Comparison of ENCODE assay signal across 10 mouse cellular contexts in genomic region chr7:131644051-131644450, GRCm38 (mm10).
DNase-seq lines count a peak whose midpoint lies in the region; ATAC-seq lines count a peak whose summit lies in the region.
"Had no signal": no experiment of that assay in that cellular context is flagged by ENCODE, and none has a peak within 500 bp of the region (broad histone marks: within the 10 kb centered on the region; RNA-seq: fewer than 3 reads in every experiment).

No protein-coding gene starts in this region.

- ATAC-seq in heart, embryonic 14.5 days (ENCODE audit: insufficient number of reproducible peaks, insufficient read depth, low FRiP score, low read depth), result no peak
- ATAC-seq in embryonic facial prominence, embryonic 11.5 days (replicated peaks; ENCODE audit: insufficient number of reproducible peaks, low FRiP score, low TSS enrichment, low read depth), result no peak
- ATAC-seq in hindbrain, embryonic 14.5 days (ENCODE audit: low FRiP score), result no peak
- no peak for ATAC-seq in midbrain, embryonic 16.5 days
- ATAC-seq: liver, postnatal 0 days had no signal

- H3K4me2 ChIP-seq in heart, embryonic 14.5 days (ENCODE audit: low read length), result peak overlapping the region; percentile 27; the same call in 1 of the 2 replicates
- peak overlapping the region; percentile 7; the same call in 1 of the 2 replicates for H3K4me2 ChIP-seq in embryonic facial prominence, embryonic 11.5 days (ENCODE audit: low read depth, low read length)
- H3K4me2 ChIP-seq in hindbrain, embryonic 14.5 days (replicated peaks), result peak overlapping the region; percentile 38
- peak overlapping the region; percentile 49 for H3K4me2 ChIP-seq in midbrain, embryonic 16.5 days (ENCODE audit: low read length)

- no peaks in the 10 kb centered on the region for H3K36me3 ChIP-seq in heart, embryonic 14.5 days (ENCODE audit: control insufficient read depth, insufficient read depth, low read length)
- no peaks in the 10 kb centered on the region for H3K36me3 ChIP-seq in heart, embryonic 10.5 days
- H3K36me3 ChIP-seq in embryonic facial prominence, embryonic 11.5 days (replicated peaks; ENCODE audit: control insufficient read depth, insufficient read depth, low read depth, low read length), result no peaks in the 10 kb centered on the region
- no peaks in the 10 kb centered on the region for H3K36me3 ChIP-seq in hindbrain, embryonic 14.5 days (replicated peaks; ENCODE audit: control insufficient read depth, insufficient read depth)
- H3K36me3 ChIP-seq in midbrain, embryonic 16.5 days (ENCODE audit: control insufficient read depth, insufficient read depth, low read length), result no peaks in the 10 kb centered on the region

- peak overlapping the region in 1 of 2 experiments; percentile 2; a peak in 1 of 4 replicates for H3K4me3 ChIP-seq in heart, embryonic 14.5 days (ENCODE audit: control insufficient read depth in 1 of 2, insufficient read depth in 1 of 2, low read depth in 1 of 2, low read length in 2 of 2)
- H3K4me3 ChIP-seq in heart, embryonic 10.5 days, result no peak overlapping the region; the same call in 1 of the 2 replicates
- 0 out of 2 replicates have a peak overlapping the region, but pooled peaks have one; percentile 5 for H3K4me3 ChIP-seq in embryonic facial prominence, embryonic 11.5 days (ENCODE audit: low read depth, low read length)
- H3K4me3 ChIP-seq in hindbrain, embryonic 14.5 days (replicated peaks; ENCODE audit: low read length), result 0 out of 2 replicates have a peak overlapping the region, but pooled peaks have one; percentile 8
- H3K4me3 ChIP-seq in midbrain, embryonic 16.5 days (ENCODE audit: low read depth, low read length), result peak overlapping the region; percentile 11

- no peak overlapping the region for H3K27ac ChIP-seq in heart, embryonic 14.5 days (replicated peaks in 1 of 2; ENCODE audit: control insufficient read depth in 1 of 2, insufficient read depth in 1 of 2, low read depth in 2 of 2, low read length in 2 of 2)
- H3K27ac ChIP-seq in heart, embryonic 10.5 days, result no peak overlapping the region
- H3K27ac ChIP-seq in embryonic facial prominence, embryonic 11.5 days (replicated peaks; ENCODE audit: low read depth, low read length), result no peak overlapping the region
- H3K27ac ChIP-seq in hindbrain, embryonic 14.5 days, result no peak overlapping the region
- H3K27ac ChIP-seq in midbrain, embryonic 16.5 days (ENCODE audit: low read length), result no peak overlapping the region

- DNase-seq in heart, embryonic 10.5 days (ENCODE audit: low spot score), result no peak
- peak; percentile 22 for DNase-seq in embryonic facial prominence, embryonic 11.5 days (ENCODE audit: low spot score)
- DNase-seq in hindbrain, embryonic 14.5 days (ENCODE audit: low spot score), result peak; percentile 41
- DNase-seq in adrenal gland, postnatal 10 days, result no peak
- DNase-seq in left cerebral cortex, adult 11 months (ENCODE audit: low spot score), result no peak
- DNase-seq in frontal cortex, postnatal 25 days (ENCODE audit: low spot score in 2 of 2), result no peak
- DNase-seq: layer of hippocampus, postnatal 36 days; liver, postnatal 0 days had no signal

- H3K9ac ChIP-seq in heart, embryonic 14.5 days (ENCODE audit: low read length), result no peak overlapping the region
- H3K9ac ChIP-seq in embryonic facial prominence, embryonic 11.5 days (replicated peaks; ENCODE audit: low read length), result no peak overlapping the region
- H3K9ac ChIP-seq in hindbrain, embryonic 14.5 days, result no peak overlapping the region
- H3K9ac ChIP-seq in midbrain, embryonic 16.5 days (ENCODE audit: low read depth, low read length), result no peak overlapping the region
- H3K9ac ChIP-seq: liver, postnatal 0 days had no signal

- peaks cover 61% of the 10 kb centered on the region for H3K27me3 ChIP-seq in heart, embryonic 14.5 days (ENCODE audit: control insufficient read depth, insufficient read depth, low read length)
- H3K27me3 ChIP-seq in heart, embryonic 10.5 days (ENCODE audit: insufficient read depth, poor library complexity, severe bottlenecking), result peaks cover 78% of the 10 kb centered on the region
- peaks cover 26% of the 10 kb centered on the region for H3K27me3 ChIP-seq in embryonic facial prominence, embryonic 11.5 days (ENCODE audit: control insufficient read depth, insufficient read depth, low read length)
- H3K27me3 ChIP-seq in hindbrain, embryonic 14.5 days (ENCODE audit: control insufficient read depth, insufficient read depth, low read length), result peaks cover 54% of the 10 kb centered on the region
- H3K27me3 ChIP-seq in midbrain, embryonic 16.5 days (ENCODE audit: control insufficient read depth, insufficient read depth, low read depth, low read length), result peaks cover 33% of the 10 kb centered on the region

- H3K9me3 ChIP-seq in heart, embryonic 14.5 days (ENCODE audit: control insufficient read depth, low read length), result no peaks in the 10 kb centered on the region
- no peaks in the 10 kb centered on the region for H3K9me3 ChIP-seq in heart, embryonic 10.5 days
- H3K9me3 ChIP-seq in embryonic facial prominence, embryonic 11.5 days (replicated peaks; ENCODE audit: control insufficient read depth, low read length), result no peaks in the 10 kb centered on the region
- H3K9me3 ChIP-seq in hindbrain, embryonic 14.5 days (ENCODE audit: control insufficient read depth, low read length), result no peaks in the 10 kb centered on the region
- H3K9me3 ChIP-seq in midbrain, embryonic 16.5 days (replicated peaks; ENCODE audit: control insufficient read depth, low read length, poor library complexity, severe bottlenecking), result no peaks in the 10 kb centered on the region

- no peaks in the 10 kb centered on the region for H3K4me1 ChIP-seq in heart, embryonic 14.5 days (ENCODE audit: control insufficient read depth in 2 of 2, insufficient read depth in 2 of 2, low read length in 2 of 2)
- no peaks in the 10 kb centered on the region for H3K4me1 ChIP-seq in heart, embryonic 10.5 days
- H3K4me1 ChIP-seq in embryonic facial prominence, embryonic 11.5 days (ENCODE audit: control insufficient read depth, insufficient read depth, low read length), result peaks cover 4% of the 10 kb centered on the region; the same call in 1 of the 2 replicates
- H3K4me1 ChIP-seq in hindbrain, embryonic 14.5 days (replicated peaks; ENCODE audit: control insufficient read depth, insufficient read depth, low read length), result peaks cover 13% of the 10 kb centered on the region
- peaks cover 18% of the 10 kb centered on the region for H3K4me1 ChIP-seq in midbrain, embryonic 16.5 days (ENCODE audit: control insufficient read depth, insufficient read depth, low read length)

- WGBS in heart, embryonic 14.5 days, result 3% methylated on average over 16 of the region's 16 CpGs
- WGBS in heart, embryonic 10.5 days, result 2% methylated on average over 16 of the region's 16 CpGs
- under 1% methylated on average over 16 of the region's 16 CpGs for WGBS in embryonic facial prominence, embryonic 11.5 days
- WGBS in hindbrain, embryonic 14.5 days, result 2% methylated on average over 16 of the region's 16 CpGs
- WGBS in midbrain, embryonic 16.5 days, result 1% methylated on average over 16 of the region's 16 CpGs

Comparison
In these comparisons a context has a peak if more than half of its experiments do, and no peak if none do; other contexts are left out.
1. DNase-seq: peak in embryonic facial prominence, embryonic 11.5 days (single experiment) and hindbrain, embryonic 14.5 days (single experiment); none in heart, embryonic 10.5 days (single experiment), adrenal gland, postnatal 10 days (single experiment), left cerebral cortex, adult 11 months (single experiment) and frontal cortex, postnatal 25 days (0 of 2).
2. Peak in every context shown above with its lines, with median percentiles within 50 percentile points of each other: H3K4me2 ChIP-seq.